Mouse (Mus musculus): ENCODE results near the gene Hoxa13.

Hoxa13 gene

GRCm38 (mm10) chr6:52225612-52226568 is 34.8 kb downstream of the Hoxa13 start:
- CTCF ChIA-PET = interaction anchor here (0.6 to 1.0 kb wide), 2 partner anchors 727 to 1019 kb away, joined by 3 read pairs; no protein-coding TSS in a partner anchor

- CTCF ChIA-PET = interaction anchor here (0.6 to 1.0 kb wide), 3 partner anchors 252 to 1018 kb away, joined by 3 read pairs; no protein-coding TSS in a partner anchor
These were observed 35.6 kb downstream of the Hoxa13 start for GRCm38 (mm10) chr6:52224895-52225611.

DNA sequence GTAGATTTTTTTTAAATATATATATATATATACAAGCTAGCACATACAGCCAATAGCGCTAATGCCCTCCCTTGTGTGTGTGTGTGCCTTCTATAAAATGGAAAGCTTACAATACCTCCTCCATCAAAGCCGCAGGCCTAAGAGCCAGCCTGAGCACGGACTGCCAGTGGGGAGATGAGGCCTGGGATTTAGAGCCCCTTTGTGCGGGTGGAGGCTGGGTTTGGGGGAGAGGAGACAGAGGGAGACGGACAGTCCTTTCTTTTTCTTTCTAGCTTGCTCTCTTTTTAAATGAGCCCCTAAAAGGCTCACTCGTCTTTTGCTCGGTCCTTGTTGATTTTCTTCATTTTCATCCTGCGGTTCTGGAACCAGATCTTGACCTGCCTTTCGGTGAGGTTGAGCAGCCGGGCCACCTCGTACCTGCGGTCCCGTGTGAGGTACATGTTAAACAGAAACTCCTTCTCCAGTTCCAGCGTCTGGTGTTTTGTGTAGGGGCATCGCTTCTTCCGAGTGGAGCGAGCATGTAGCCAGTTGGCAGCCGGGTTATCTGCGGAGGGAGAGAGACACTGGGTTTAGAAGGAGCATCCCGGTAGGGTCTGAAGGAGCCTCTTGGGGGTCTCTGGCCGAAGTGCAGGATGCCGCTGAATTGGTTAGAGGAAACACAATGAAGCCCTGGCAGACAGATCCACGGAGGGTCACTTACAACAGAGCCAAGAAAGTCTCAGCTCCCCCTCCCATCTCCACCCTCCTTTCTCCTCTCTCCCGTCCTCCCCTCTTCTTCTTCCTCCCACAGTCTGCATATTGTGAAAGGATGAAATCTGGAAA is 36.5 kb downstream of the Hoxa13 start:
- CTCF ChIA-PET = interaction anchor here (0.6 to 0.9 kb wide), 5 partner anchors 15 to 253 kb away, joined by 3 to 4 read pairs (median 3); no protein-coding TSS in a partner anchor

GRCm38 (mm10) chr6:52222729-52223128 is 38.0 kb downstream of the Hoxa13 start:
- CTCF ChIA-PET = interaction anchor here (0.6 to 0.7 kb wide), 2 partner anchors 11 to 19 kb away, joined by 3 to 5 read pairs; no protein-coding TSS in a partner anchor

DNA sequence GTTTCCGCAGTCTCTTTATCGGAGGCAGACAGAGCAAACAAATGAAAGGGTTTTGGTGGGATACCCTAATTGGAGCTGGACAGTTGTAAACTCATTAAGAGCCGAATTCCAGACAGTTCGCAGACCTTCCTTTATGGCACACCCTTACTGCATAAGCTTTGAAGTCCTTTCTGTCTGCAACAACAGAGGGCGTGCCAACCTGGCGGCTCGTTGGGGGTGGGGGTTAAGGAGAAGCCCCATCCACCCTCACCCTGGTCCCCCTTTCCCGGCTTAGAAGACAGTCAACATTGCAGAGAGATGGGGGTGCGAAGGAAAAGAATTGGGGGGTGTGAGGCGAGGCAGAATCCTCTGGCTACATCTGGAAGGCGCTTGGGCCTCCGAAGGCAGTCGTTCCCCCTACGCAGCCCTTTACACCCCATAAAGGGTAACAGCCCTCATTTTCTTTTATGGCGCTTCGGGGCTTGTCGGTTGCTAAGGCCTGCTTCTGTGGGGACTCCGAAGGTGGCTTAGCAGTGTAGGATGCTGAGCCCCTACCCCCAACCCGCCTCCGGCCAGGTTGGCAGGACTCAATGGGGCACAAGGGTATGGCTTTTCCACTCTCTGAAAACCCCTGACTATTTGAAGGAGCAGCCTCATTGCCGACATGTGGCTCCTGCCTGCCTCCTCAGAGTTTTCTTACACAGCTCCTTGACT is 38.5 kb downstream of the Hoxa13 start:
- CTCF ChIA-PET = interaction anchor here (0.6 to 1.2 kb wide), 4 partner anchors 11 to 605 kb away, joined by 3 to 5 read pairs (median 4); no protein-coding TSS in a partner anchor

DNA sequence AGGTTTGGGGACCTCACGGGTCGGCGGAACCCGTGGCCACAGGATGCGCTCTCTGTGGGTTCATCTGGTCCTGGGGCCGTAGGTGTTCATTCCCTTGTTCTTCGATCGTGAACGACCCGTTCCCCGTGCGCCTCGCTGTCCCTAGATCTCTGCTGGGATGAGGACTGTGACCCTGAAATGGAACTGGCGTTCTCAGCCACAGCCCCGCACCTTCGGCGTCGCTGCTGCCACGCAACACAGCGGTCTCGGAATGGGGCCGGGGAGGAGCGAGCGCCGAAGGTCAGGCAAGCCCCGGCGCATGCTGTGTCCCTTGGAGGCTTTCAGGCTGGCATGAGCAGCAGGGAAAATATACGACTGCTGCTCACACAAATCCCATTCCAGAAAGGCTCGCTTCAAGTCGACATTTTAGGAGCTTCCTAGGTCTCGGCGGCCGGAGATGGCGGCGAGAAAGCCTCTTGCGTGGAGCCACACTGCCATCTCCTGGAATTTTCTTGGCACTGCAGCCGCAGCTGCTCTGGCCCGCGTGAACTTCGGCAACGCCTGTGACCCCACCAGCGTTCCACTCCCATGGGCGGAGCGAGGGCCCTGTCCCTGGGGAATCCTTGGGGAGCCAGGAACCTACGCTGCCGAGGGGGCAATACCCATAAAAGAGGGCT is 39.2 kb downstream of the Hoxa13 start, which contains the start of gene Hoxa7:
Gene Hoxa7, minus strand, starts transcription at position 518 of the 656 bp plus-strand sequence.
- CTCF ChIA-PET = interaction anchor here (0.6 to 1.2 kb wide), 4 partner anchors 10 to 1042 kb away, joined by 3 to 4 read pairs (median 3); no protein-coding TSS in a partner anchor

- CTCF ChIA-PET = interaction anchor here (0.6 to 1.2 kb wide), 4 partner anchors 9 to 1041 kb away, joined by 3 to 4 read pairs (median 3); no protein-coding TSS in a partner anchor
These were observed 39.8 kb downstream of the Hoxa13 start for GRCm38 (mm10) chr6:52220865-52221310.

DNA sequence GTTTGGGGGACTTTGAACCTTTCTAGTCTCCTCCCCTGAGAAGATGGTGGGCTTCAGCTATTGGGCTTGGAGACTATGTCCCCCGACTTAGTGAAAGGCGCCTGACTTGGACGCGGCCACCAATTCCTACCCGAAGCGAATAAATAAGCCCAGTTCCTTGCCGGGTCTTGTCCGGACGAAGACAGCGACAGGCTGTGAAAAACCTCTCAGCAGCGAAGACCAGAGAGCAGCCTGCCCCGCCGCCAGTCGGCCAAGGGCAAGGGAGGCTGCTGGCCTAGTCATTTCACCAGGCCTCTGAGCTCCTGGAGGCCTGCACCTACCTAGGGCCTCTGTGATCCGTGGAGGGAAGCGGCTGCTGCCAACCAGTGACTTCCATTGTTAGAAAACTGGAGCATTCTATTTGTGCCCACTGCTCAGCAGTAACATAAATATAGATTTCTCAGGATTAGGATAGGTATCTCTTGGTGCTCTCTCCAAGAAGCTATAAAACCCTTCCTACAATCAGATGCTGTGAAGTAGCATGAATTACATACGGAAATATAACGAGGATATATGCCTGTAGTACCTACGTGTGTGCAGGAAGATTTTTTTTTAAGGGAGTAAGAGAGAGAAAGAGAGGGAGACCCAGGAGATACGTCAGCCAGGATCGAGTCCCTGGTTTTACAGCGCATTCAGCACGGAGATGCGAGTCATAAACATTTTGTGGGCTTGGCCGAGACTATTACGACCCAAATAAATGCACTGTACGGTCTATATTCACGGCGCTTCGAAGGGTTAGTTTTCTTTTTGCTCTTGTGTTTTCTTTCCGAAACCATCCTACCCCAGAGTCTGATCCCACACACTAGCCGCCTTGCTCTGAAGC is 40.4 kb downstream of the Hoxa13 start:
- CTCF ChIA-PET = interaction anchor here (0.5 to 1.0 kb wide), 4 partner anchors 8 to 584 kb away, joined by 3 to 8 read pairs (median 3); no protein-coding TSS in a partner anchor

GRCm38 (mm10) chr6:52219234-52219942 is 41.3 kb downstream of the Hoxa13 start:
- CTCF ChIA-PET = interaction anchor here (0.5 kb wide), 1 partner anchor 583 kb away, joined by 8 read pairs; no protein-coding TSS in a partner anchor

- CTCF ChIA-PET = interaction anchor here (0.5 kb wide), 1 partner anchor 37 kb away, joined by 3 read pairs; no protein-coding TSS in a partner anchor
These were observed 42.0 kb downstream of the Hoxa13 start for GRCm38 (mm10) chr6:52218643-52219215.

- CTCF ChIA-PET = interaction anchor here (0.5 to 0.9 kb wide), 3 partner anchors 12 to 999 kb away, joined by 3 to 4 read pairs (median 3); no protein-coding TSS in a partner anchor
These were observed 42.6 kb downstream of the Hoxa13 start for GRCm38 (mm10) chr6:52217895-52218642.

DNA sequence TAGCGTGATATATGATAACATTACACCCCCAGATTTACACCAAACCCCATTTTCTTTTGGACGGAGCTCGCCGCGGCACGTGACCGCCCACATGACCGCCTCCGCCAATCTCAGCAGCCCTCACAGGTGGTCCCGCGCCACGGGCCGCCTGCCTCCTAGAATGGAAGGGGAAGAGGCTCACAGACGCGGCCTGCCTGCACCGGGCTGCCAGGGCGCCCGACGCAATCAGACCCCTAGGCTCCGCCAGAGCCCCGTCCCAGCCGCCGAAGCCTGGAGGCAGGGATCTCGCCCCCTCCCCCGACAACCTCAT is 43.3 kb downstream of the Hoxa13 start:
- CTCF ChIA-PET = interaction anchor here (0.6 to 0.9 kb wide), 2 partner anchors 12 to 999 kb away, joined by 3 to 4 read pairs; no protein-coding TSS in a partner anchor

GRCm38 (mm10) chr6:52216691-52217458 is 43.8 kb downstream of the Hoxa13 start:
- CTCF ChIA-PET = no interaction called here

DNA sequence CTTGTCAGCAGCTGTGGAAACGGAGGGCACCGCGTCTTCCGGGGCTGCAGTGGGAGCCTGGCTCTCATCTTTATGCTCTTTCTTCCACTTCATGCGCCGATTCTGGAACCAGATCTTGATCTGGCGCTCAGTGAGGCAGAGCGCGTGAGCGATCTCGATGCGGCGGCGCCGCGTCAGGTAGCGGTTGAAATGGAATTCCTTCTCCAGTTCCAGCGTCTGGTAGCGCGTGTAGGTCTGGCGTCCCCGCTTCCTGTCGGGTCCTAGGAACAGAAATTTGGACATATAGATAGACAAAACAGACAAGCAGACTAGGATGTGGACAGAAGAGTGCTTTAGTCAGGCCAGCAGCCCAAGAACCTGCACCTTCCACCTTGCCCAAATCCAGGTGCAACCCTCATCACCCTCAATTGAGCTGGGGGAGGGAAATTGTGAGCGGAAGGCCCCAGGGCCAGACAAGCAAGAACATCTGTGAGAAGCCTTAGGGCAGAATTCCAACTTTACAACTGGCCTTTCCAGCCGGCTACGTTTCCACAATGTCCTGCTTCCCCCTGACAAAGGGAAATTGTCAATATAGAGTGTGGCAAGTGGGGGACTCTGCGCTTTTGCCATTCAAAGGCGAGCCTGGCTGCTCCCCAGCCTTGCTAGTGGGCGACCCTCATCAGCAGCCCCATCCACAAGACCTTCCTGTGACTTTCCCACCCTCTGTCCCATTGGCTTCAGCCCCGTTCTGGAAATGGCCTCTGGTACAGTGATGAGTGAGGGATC is 44.7 kb downstream of the Hoxa13 start:
- CTCF ChIA-PET = no interaction called here

- CTCF ChIA-PET = no interaction called here
These were observed 45.6 kb downstream of the Hoxa13 start for GRCm38 (mm10) chr6:52215070-52215469.
